Mouse (Mus musculus): Measurements from ENCODE around the gene Smarca4. TPM values are rescaled to one million over a fixed set of nuclear protein-coding genes. Genes with fewer than 3 reads are reported as not detected.

The Smarca4 gene
- total RNA-seq, 2 experiments from 2014 or later = 122 to 123 TPM

DNA sequence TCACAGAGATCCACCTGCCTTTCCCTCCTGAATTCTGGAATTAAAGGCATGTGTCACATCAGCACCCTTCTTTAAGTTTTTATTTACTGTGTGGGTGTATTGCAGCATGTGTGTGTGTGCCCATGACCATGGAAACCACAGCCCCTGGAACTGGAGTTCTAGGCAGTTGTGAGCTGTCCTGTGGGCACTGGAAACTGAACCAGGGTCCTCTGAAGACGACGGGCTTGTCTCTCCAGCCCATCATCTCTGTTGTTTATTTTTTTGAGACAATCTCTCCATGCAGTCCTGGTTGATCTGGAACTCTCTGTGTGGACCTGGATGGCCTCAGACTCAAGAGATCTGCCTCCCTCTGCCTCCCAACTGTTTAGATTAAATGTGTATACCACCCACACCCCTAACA, 101.0 kb downstream of the Smarca4 start:
- DNase-seq (ENCODE audit: low spot score in 2 of 2) = no peak

DNA sequence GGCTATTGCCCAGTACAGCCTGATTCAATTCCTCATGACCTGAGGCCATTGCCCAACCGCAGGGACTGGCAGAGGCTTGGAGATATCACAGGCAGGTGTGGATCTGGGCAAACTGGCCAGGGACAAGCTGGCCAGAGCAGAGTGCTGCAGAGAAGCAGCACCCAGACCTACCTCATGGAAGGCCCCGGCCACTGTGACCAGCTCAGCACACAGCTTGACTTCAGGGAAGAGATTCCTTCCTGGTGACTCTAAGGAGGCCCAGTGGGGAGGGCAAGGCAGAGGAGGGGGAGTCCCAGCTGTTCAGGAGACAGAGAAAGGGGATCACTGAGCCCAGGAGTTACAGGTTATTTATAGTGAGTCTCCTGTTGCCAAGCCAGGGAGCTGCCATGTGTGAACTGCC, 105.1 kb downstream of the Smarca4 start:
- no peak for DNase-seq (ENCODE audit: low spot score in 2 of 2)

DNA sequence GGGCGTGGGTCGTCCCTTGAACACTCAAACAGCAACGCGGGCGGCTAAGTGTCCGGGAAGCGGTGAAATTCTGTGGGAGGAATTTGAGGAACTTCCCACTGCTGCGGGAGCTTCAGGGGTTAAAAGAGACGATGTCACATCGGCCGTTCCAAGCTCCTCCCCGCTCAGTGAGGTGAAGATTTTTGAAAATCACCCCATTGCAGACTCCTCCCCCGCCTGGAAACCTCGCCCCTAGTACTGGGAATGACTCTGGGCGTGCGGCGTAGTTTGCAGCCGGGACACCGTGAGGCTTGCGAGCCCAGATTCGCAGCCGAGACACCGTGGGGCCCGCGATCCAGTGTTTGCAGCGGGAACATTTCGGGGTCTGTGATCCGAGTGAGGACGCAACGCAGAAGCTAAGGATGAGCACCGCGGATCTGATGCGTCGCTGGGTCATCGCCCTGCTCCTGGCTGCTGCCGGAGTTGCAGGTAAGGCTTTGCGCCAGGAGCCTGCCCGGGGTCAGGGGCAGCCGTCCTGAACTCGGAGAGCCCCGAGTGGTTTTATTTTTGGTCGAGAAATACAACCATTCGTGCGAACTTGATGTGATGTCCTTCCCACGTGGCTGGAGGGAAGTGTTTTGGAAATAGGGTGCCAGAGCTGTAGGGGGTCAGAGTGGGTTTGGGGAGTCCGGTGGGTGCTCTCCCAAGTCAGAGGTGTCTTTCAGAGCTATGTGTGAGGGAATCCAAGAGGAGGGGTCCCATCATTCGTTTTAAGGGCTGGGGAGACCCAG, 107.6 kb downstream of the Smarca4 start, which contains the start of gene Ldlr:
Gene Ldlr (plus strand): TSS at position 107 of the 770 bp plus-strand sequence.
- peak; percentile 81 to 86 for DNase-seq (ENCODE audit: low spot score in 2 of 2)

DNA sequence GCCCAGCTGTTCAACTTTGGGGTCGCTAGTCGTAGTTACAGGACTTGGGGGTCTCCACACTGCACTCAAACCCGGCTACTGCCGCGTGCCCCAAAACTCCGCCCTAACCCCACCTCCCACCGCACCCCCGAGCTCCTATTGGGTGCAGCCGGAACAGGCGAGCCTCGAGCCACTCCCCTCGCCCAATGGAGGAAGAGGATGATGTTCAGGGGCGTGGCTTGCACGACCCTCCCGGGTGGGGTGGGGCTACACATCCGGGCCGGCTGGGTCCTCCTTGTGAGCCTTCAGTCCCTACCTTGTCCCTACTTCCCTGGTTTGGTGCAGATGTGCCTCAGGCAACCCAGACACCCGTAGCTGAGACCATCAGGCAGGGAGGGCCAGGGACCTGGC, 108.2 kb downstream of the Smarca4 start:
- peak; percentile 91 to 92 for DNase-seq (ENCODE audit: low spot score in 2 of 2)

DNA sequence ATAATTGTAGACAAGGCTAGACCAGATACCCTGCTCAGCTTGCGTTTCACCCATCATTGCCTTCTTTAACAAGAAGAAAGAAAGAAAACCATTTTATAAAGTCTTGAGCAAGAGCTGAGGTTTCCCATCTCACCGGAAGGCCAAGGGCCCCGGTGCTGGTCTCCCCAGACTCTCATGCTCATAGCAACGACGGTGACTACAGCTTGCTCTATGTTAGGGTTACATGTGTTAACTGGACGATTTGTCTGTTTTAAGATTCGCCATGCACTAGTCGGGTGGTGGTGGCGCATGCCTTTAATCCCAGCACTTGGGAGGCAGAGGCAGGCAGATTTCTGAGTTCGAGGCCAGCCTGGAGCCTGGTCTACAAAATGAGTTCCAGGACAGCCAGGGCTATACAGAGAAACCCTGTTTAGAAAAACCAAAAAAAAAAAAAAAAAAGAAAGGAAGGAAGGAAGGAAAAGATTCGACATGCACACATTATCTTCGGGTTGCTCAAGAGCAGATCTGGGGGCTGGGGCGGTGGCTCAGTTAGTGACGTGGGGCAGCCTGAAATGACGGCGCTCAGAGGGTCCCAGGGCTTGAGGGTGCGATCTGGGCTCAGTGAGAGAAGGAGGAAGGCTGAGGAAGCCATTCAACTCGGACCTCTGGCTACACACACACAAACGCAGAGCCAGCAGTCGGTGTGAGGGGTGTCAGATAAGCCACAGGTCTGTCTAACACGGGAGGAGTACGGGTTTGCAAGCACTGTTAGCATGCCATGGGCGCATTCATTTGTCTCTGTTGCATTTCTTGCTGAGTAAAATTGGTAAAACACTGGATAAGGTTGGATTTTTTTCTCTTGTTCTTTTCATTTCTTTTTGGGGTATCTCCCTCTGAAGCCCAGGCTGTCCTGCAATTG, 109.5 kb downstream of the Smarca4 start:
- no peak for DNase-seq (ENCODE audit: low spot score in 2 of 2)

DNA sequence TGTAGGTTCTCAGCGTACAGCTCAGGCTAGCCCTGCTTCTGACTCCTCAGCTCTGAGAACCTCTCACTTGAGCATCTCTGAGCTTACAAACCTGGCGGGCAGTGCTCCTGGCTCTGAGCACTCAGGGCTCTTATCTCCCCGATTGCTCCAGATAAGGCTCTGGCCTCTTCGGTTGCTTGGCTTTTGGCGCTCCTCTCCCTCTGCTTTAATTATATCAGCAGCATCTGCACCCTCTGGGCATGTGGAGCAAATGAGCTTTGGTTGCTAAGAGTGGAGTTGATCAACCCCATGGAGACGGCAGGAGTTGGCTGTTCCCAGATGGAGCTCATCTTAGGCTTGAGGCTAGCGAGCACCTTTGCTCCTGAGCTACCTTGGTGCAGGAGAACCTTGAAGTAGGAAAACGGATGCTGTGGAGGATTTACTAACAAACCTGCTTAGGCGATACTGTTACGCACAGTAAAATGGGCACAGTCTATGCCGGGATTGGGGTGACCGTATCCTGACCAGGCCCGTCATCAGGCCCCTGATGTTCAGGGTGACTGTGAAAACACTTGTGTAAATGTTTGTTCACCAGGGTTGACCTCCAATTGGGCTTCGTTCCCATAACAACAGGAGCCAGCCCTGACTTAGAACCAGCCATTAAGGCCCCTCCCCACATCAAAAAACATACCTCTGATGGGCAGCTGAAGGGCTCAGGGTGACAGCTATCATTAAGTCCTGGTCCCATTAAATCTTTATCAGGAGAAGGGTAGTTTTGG, 110.4 kb downstream of the Smarca4 start:
- DNase-seq (ENCODE audit: low spot score in 2 of 2) = no peak

DNA sequence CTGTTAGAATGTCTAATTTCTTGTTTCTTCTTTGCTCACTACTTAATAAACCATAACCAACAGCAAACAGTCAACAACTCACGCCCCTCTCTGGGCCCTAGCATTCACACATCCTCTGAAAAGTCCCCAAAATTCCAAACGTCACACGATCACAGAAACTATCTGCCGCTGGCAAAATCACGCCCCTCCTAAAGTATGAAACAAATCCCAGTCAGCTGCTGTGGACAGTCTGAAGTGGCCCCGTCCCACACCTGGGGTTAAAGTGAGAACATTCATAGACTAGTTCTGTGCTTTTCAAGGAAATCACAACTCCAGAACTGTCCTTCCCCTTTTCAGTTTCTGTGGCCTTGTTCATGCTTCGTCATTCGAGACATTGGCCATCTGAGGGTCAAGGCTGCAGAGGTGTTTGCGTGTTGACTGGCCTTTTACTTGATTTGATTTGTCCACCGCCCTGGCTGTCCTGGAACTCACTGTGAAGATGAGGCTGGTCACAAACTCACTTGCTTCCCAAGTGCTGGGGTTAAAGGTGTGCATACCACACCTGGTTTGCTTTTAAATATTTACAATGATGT, 112.4 kb downstream of the Smarca4 start:
- DNase-seq (ENCODE audit: low spot score in 2 of 2) = no peak

DNA sequence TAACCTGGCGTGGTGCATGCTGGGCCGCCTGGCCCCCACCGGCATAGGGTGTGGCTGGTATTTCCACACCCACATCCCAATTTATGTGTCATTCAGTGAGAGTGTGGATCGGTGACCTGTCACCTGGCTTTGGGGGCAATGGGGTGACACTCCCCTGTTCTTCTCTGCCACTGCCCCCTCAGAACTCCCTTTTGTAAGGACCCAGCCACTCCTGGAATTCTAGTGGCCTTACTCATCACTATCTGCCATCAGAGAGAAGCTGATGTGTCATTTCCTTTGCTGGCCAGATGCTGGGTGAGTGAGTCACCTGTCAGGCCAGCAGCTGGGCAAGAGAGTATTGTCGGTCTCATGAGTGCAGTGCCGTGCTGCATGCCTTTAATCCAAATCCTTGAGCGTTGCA, 113.3 kb downstream of the Smarca4 start:
- no peak for DNase-seq (ENCODE audit: low spot score in 2 of 2)

DNA sequence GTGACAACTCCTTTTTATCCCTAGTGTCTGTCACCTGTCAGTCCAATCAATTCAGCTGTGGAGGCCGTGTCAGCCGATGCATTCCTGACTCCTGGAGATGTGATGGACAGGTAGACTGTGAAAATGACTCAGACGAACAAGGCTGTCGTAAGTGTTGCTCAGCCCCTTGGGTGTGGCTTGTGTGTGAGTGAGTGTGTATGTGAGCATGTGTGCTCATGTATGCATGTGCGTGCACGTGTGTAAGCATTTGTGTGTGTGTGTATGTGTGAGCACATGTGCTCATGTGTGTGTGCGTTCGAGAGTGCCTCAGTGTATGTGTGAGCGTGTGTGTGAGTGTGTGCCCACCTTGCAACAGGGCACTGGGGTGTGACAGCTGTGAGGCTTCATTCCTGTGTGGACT, 116.3 kb downstream of the Smarca4 start:
- DNase-seq (ENCODE audit: low spot score in 2 of 2) = no peak

DNA sequence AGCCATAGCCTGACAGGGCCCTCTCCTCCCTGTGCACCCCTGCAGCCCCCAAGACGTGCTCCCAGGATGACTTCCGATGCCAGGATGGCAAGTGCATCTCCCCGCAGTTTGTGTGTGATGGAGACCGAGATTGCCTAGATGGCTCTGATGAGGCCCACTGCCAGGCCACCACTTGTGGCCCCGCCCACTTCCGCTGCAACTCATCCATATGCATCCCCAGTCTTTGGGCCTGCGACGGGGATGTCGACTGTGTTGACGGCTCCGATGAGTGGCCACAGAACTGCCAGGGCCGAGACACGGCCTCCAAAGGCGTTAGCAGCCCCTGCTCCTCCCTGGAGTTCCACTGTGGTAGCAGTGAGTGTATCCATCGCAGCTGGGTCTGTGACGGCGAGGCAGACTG, 117.5 kb downstream of the Smarca4 start:
- DNase-seq (ENCODE audit: low spot score in 2 of 2) = no peak

DNA sequence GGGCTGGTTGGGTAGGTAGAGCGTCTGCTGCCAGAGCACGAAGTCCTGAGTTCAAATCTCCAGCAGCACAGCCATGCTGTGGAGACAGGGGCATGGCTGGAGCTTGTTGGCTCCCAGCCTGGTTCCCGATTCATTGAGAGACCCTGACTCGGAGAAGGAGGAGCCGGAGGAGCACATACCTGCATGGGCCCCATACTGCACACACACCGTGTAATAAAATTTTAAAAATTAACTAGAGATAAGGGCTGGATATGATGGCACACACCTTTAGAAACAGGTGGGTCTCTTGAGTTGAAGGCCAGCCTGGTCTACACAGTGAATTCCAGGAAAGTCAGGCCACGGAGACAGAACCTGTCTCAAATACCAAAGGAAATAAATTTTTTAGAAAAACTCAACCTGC, 118.0 kb downstream of the Smarca4 start:
- DNase-seq (ENCODE audit: low spot score in 2 of 2) = no peak

DNA sequence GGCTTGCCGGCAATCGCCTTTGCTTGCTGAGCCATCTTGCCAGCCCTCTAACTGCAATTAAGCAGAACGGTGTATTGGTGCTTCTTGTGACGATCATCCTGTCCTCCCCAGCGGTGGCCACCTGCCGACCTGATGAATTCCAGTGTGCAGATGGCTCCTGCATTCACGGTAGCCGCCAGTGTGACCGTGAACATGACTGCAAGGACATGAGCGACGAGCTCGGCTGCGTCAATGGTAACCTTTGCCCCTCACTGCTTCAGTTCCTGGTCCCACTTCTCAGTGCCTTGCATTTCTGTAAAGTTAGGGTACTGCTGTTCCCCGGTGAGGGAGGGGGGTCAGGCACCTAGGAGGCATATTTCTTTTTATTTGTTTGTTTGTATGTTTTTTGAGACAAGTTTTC, 119.2 kb downstream of the Smarca4 start:
- no peak for DNase-seq (ENCODE audit: low spot score in 2 of 2)

DNA sequence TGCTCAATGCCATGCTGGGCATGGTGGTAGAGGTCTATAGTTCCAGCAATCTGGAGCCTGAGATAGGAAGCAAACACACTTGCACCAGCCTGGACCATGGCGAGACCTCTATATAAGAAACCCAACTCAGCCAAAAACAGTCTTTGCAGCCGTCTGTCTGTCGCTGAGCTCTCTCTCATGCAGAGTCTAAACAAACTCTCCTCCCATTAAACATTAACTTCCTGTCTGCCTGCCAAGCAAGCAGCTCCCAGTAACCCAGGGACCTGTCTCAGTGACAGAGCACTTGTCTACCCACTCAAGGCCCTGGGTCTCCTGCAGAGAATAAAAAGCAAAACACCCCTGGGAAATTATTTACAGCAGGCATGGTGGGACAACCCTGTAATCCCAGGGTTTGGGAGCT, 120.6 kb downstream of the Smarca4 start:
- DNase-seq (ENCODE audit: low spot score in 2 of 2) = no peak

DNA sequence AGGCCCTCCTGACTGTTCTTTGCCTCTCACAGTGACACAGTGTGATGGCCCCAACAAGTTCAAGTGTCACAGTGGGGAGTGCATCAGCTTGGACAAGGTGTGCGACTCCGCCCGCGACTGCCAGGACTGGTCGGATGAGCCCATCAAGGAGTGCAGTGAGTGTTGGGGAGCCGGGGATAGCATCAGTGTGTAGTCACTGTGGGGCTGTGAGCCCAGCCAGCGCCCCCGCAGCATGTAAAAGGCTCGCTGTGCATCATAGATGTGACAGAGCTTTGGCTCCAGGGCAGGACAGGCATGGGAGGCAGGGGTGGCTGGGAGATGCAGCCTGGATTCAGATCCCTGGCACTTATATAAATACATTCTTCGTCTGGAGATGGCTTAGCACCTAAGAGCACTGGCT, 121.2 kb downstream of the Smarca4 start:
- no peak for DNase-seq (ENCODE audit: low spot score in 2 of 2)

DNA sequence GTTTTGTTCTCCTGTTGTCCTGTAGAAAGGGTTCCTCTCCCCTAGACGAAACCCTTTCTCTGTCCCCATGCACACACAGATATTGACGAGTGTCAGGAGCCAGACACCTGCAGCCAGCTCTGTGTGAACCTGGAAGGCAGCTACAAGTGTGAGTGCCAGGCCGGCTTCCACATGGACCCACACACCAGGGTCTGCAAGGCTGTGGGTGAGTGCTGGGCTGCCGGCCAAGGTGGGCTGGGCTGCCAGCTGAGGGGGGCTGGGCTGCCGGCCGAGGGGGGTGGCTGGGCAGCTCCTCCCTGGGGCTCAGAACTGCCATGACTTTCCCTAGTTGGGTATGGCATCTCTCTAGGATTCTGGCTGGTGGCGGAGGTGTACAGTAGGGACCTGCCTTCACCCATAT, 122.8 kb downstream of the Smarca4 start:
- no peak for DNase-seq (ENCODE audit: low spot score in 2 of 2)

DNA sequence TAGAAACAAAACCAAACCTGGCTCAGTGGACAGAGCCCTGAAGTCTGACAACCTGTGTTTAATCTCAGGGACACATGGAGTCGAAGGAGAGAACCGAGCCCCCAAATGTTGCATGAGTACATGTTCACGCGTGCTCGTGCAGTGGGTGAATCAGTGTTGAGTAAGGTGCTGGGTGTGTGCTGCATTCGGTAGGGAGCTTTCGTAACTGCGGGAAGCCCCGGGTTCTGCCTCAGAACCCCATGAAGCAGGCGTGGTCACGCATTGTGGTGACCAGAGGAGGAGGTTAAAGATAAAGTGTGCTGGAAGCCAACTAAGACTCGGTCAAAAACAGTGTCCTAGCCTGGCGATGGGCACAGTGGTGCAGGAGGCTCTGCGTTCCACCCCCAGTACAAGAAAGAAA, 124.5 kb downstream of the Smarca4 start:
- DNase-seq (ENCODE audit: low spot score in 2 of 2) = no peak

DNA sequence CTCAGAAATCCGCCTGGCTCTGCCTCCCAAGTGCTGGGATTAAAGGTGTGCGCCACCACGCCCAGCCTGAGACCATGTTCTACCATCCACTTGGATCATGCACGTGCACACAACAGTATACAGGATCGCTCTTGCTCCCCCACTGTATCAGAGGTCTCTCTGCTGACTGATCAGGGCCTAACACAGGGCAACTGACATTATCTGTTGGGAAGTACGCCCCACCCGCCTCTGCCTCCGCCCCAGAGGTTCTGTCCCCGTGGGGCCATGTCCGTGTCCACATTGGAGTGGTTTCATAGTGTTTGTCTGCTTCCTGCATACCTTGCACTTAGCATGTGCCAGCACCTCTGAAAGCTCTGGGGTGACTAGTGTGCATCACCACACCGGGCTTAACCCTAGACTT, 125.5 kb downstream of the Smarca4 start:
- no peak for DNase-seq (ENCODE audit: low spot score in 2 of 2)

DNA sequence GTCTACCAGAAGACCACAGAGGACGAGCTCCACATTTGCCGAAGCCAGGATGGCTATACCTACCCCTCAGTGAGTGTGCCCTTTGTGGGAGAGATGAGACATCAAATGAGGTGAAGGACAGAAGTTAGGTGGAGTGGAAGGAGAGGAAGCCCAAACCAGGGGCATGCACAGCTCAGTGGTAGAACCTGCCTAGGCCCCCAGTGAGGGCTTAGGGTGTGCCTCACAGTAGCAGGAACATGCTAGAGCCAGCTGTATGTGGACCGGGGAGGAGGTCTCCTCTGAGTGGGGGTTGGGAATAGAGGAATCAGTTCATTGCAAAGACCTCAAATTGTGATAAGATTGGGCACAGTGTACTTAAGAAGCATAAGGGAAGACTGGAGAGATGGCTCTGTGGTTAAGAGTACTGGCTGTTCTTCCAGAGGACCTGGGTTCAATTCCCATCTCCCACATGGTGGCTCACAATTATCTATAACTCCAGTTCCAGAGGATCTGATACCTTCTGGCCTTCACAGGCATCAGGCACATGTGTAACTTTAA, 131.3 kb downstream of the Smarca4 start:
- no peak for DNase-seq (ENCODE audit: low spot score in 2 of 2)

DNA sequence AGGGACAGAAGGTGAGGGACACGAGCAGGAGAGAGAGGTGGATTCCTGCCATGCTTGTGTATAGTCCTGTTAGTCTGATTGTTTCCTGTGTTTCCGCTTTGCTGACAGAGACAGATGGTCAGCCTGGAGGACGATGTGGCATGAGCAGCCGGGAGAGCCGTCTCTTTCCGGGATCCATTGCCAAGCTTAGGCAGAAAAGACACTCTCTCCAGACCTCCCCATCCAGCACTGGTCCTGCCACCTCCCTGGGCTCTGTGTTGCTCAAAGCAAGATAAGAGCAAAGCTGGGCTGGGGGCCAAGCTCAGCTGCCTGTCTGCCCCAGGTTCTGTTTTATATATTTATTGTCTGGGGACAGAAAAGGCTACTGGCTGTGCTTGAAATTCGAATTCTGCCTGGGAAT, 132.1 kb downstream of the Smarca4 start:
- DNase-seq (ENCODE audit: low spot score in 2 of 2) = no peak

DNA sequence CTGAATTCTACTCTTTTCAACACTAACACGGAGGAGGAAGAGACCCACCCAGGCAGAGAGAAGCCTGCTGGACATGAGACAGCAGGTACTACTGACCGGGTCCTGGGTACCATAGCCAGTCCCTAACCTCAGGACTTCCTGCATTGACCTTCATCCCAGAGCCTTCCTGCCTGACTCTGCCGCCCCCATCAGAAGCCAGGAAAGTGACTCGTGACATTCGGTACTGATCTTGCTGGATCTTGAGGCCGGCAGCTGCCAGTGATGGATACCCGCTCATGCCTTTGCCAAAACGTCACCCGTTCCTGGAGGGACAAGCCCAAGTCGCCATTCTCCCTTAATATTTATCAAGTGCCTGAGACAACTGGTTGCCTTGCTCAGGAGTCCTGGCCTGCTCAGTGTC, 132.5 kb downstream of the Smarca4 start:
- DNase-seq (ENCODE audit: low spot score in 2 of 2) = no peak
